Mouse (Mus musculus) CH12F3 (cell line): ENCODE measurements around the gene Gstm6.
"Not testable (repeated sequence)": the region's sequence is repeated elsewhere in the genome, so short reads cannot be mapped to it uniquely, and the experiment has no call there.

Experiments
- in situ Hi-C: fragments of 300-500 bp; cut with MboI; formaldehyde crosslinking; loops from 2 replicates; pipeline ENCODE4 v1.14.3; 2020; ENCODE audit warnings: low sequenced_read_pairs

Gstm6 gene

DNA sequence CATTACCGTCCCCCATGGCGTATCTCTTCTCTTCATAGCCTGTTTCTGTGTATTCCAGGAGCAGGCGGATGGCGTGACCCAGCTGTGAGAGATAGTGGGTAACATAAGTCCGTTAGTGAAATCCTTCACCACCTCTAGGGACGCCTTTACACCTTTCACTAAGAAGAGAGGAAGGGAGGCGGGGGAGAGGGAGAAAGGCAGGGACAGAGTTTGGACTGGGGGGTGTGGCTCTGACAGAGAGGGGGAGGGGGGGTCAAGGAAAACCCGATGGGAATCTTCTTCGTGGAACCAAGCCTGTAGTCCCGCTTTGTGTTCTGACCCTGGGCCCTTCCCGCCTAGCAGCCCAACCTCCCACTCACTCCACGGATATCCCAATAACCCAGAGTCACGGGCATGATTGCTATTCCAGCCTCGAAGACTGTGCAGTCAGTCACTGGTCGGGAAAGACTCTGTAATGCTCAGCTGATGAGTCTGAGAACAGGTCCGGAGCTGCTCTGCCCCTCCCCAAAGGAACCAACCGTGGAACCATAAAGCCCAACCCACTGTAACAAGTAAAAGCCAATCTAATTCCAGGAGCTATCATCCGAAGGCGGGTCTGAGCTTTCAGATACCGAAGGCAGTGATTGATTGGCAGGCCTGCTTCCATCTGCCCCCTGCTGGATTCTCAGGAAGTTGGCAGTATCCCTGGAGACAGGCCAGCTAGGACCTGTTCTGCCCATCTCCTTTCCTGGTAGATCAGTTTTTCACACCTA, at the start of gene Gstm6:
TSS of gene Gstm6 (minus strand) at position 511 of the 752 bp plus-strand sequence.
- in situ Hi-C loops, result no loop called here

DNA sequence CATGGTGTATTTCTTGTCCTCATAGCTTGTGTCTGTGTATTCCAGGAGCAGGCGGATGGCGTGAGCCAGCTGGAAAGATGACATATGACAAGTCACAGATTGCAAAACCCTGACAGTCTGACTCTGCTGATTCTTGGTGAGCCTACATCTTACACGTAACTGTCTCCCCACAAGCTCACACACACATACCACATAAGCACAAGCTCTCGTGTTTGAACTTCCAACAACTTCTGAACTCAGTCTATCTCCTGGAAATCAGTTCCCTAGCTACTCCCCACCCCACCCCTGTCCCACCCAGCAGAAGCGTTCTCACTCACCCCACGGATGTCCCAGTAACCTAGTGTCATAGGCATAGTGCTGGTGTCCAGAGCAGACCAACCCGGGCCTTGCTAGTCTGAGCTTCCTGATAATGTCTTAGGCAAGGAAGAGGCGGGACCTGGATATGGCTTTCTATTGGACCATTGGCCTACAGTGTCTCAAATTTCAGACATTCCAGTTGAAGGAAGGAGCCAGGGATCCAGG, 42.6 kb upstream of the Gstm6 start, which contains the start of gene Gstm2:
TSS of gene Gstm2 (minus strand) at position 413 of the 522 bp plus-strand sequence.
- in situ Hi-C loops, result no loop called here

DNA sequence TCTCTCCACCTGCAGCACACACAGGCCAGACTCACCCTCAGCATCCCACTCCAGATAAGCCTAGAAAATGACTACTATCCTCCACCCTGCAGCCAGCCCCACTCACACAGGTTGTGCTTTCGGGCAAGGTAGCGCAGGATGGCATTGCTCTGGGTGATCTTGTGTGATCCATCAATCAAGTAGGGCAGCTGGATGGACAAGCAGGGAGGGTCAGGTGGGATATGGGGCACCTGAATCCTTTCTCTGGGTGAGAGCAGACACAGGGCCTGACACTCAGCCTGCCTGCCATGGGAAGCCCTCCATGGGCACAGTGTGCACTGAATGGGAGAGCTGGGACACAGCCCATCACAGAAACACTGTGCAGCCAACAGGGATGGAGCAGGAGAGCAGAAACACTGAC, 41.6 kb upstream of the Gstm6 start:
- in situ Hi-C loops, result not testable (repeated sequence)

DNA sequence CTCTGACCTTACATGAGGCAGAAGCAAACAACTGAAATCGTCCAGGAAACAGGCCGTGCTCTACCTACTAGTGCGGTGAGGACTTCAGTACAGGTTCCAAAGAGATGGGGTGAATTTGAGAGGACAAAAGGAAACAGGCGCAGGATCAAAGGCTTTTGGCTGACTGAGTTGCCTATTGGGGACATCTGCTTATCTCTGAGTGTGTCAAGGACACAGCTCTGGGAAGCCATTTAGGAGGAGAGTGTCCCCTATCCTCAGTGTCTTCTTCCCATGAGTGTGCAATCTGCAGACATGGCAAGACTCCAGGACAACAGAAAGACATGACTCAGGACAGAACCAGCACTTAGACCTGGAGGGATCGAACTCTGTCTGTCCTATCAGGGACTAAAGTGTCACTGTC, 40.9 kb upstream of the Gstm6 start:
- in situ Hi-C loops, result no loop called here

- in situ Hi-C loops, result no loop called here
These were observed 40.2 kb upstream of the Gstm6 start for GRCm38 (mm10) chr3:107983771-107984170.

- in situ Hi-C loops, result no loop called here
These were observed 39.2 kb upstream of the Gstm6 start for GRCm38 (mm10) chr3:107982726-107983125.

- in situ Hi-C loops, result no loop called here
These were observed 37.7 kb upstream of the Gstm6 start for GRCm38 (mm10) chr3:107981261-107981660.

GRCm38 (mm10) chr3:107977691-107978090, 34.1 kb upstream of the Gstm6 start:
- in situ Hi-C loops, result no loop called here

GRCm38 (mm10) chr3:107974237-107974636, 30.7 kb upstream of the Gstm6 start:
- in situ Hi-C loops, result no loop called here

- in situ Hi-C loops, result no loop called here
These were observed 28.5 kb upstream of the Gstm6 start for GRCm38 (mm10) chr3:107972070-107972469.

DNA sequence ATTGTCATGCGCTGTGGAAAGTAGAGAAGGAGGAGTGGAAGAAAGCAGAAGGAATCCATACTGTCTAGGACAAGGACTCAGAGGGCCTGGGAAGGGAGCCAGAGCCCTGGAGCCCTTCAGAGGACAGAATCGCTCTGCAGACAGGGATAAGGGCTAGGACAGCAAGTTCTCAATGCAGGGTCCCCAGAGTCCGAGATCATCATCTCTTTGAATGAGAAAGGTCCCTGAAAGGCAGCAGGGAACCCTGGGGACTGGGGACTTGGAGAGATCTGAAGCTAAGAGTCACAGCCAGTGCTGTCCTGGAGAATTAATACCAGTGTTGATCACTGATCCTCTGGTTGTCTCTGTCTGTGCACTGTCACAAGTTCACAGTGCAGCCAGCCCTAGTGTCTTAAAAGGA, 27.6 kb upstream of the Gstm6 start:
- in situ Hi-C loops, result not testable (repeated sequence)

DNA sequence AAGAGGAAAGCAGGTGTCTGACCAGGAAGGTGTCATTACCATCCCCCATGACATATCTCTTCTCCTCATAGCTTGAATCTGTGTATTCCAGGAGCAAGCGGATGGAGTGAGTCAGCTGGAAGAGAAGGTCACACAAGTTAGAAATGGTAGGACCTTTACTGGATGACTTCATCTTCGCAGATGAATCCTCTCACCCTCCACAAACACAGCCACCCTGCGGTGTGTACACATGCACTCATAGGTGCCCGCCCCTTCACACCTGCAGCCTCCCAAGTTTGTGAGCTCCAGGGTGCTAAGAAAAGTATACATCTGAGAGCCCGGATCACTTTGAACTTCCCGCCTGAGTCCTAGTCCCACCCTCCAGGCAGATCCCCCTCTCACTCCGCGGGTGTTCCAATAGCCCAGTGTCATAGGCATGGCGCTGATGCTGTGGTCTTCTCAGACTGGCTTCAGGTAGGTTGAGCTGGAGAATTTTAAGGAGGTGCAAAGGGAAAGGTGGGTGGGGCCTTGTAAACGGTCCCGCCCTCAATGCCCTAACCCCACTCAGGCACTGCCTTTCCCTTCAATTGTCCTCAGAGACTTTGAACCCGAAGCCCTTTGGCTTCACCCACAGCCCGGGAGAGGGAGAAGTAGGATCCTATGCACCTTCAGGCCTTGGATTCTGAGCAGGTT, 25.3 kb upstream of the Gstm6 start, which contains the start of gene Gstm3:
TSS of gene Gstm3 (minus strand) at position 560 of the 672 bp plus-strand sequence.
- in situ Hi-C loops, result no loop called here

DNA sequence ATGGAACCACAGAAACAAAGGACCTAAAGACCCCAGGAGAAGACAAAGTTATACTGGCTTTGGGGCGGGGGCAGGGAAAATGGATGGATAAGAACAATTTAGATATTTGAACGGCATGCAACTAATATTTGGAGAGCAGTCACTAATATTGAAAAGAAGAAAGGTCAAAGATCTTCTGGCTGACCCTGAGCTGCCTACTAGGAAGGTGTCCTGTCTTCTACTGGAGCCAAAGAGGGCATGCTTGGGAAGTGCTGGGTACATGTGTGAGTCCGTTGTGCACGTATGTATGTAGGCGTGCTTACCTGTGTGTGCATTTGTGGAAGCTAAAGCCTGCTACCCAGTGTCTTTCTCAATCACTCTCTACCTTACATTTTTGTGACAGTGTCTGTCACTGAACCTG, 23.1 kb upstream of the Gstm6 start:
- in situ Hi-C loops, result no loop called here

DNA sequence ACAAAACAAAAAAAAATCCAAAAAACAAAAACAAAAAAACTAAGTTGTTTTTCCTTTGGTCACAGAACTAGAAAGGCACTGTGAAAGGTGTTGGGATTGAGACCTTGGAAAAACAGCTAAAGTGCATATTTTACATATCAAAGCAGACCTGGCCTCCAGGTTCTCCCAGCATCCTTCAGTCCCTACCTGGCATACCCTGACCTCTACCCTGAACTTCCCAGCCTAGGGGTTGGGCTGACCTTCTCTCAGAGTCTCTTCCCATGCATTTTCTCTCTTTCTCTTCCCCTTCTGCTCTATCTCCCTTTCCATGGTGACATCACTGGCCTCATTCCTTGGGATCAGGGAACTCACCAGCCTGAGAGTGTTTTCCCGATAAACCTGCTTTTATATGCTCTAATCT, 22.0 kb upstream of the Gstm6 start:
- in situ Hi-C loops, result no loop called here

GRCm38 (mm10) chr3:107964656-107965308, 21.2 kb upstream of the Gstm6 start:
- in situ Hi-C loops, result no loop called here

DNA sequence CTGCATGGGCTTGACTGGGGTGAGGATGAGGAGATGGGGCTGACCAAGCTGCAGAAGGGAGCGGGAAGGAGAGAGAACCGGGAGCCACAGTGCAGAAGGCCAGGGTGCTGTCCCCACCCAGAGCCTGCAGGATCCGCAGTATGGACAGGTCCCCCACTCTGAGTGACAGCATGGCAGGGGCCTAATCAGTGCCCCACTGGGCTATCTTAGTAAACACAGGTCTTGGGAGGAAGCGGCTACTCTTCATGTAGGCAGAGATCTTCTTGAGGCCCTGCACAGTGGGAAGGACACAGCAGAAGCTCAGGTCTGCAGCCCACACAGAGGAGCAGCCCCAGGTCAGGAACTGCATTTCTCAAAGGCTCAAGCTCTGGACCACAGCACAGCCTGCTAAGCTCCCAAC, 20.5 kb upstream of the Gstm6 start:
- in situ Hi-C loops, result no loop called here

DNA sequence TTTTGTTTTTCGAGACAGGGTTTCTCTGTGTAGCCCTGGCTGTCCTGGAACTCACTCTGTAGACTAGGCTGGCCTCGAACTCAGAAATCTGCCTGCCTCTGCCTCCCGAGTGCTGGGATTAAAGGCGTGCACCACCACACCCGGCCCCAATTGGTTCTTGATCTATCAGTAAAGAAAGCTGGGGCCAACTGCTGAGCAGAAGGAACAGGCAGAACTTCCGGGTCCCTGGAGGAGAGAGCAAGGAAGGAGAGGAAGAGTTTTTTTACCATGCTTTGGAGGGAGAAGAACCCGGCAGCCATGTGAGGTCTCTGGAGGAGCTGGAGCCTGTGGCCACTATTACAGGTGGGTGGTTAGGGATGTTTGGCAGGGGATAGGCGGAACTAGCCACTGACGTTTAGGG, 11.7 kb upstream of the Gstm6 start:
- in situ Hi-C loops, result not testable (repeated sequence)

- in situ Hi-C loops, result no loop called here
These were observed 10.4 kb upstream of the Gstm6 start for GRCm38 (mm10) chr3:107953906-107954305.

- in situ Hi-C loops, result no loop called here
These were observed 9.8 kb upstream of the Gstm6 start for GRCm38 (mm10) chr3:107953328-107953755.

DNA sequence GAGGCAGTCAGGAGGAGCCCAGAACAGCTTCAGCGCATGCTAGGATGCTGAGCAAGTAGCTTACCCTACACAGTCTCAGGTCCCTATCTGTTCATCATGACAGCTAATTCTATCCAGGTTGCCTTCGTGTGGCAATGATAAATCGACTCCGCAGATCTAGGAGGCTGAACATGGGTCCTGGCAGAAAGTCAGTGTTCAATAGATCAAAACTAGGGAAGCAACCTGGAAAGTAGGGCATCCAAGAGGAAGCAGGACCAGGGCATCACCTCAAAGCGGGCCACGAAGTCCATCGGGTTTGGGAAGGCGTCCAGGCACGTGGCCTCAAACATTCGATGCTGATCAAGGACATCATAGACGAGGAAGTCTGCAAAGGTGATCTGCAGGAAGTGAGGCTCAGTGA, 7.0 kb upstream of the Gstm6 start:
- in situ Hi-C loops, result no loop called here

DNA sequence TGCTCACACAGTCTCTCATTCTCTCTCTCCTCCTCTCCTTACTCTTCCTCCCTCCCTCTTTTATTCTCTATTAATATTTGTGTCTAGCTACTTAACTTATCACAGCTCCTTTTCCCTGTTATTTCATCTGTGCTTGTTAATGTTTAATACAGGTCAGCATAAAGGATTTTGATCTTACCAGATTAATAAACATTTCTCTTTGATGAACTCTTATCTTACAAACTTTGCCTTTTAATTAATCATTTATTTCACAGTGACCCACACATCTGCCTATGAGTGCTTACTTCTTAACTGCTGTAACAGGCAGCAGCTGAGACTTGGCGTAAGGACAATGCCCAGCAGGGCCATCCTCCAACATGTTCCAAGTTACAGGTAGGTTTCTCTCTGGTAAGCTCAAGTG, 5.9 kb upstream of the Gstm6 start:
- in situ Hi-C loops, result not testable (repeated sequence)
